Mouse (Mus musculus): ENCODE data around the gene Polk.

- no peak for TF ChIP-seq POLR2A (IDR thresholded peaks at IDR 0.05; ENCODE audit: low read depth, low read length)
- no peak for TF ChIP-seq CTCF (IDR thresholded peaks at IDR 0.05; ENCODE audit: extremely low read depth, insufficient read length, insufficient replicate concordance, low read depth, low read length)
Observed at GRCm38 (mm10) chr13:96470957-96471356, 71.4 kb downstream of the Polk start, which contains the start of gene Ankdd1b.

All from small intestine, adult 2 months (tissue).